Mouse (Mus musculus) heart, postnatal 36 days (tissue): Measurements from ENCODE around the gene Zfp664. TPM values are rescaled to one million over a fixed set of nuclear protein-coding genes. Genes with fewer than 3 reads are reported as not detected.

ENCODE experiments used
- total RNA-seq, 2 experiments: library from RNA; stranded (reverse); gene quantifications; 2 replicates each; pipeline ENCODE4 v1.2.3; 2021

Gene Zfp664
- total RNA-seq, 2 experiments from 2014 or later, result 39.7 to 43.4 TPM

Other genes with a start within 250 kb of the Zfp664 start
- gene Atp6v0a2, start 234.1 kb upstream of the Zfp664 start, total RNA-seq, result 10 to 100 TPM; 42.1 to 58.2 TPM
- under 1 TPM in 1 of 2 experiments, not detected in 1; 0.06 TPM for gene Dnah10, start 137.6 kb upstream of the Zfp664 start, total RNA-seq
- 1 to 10 TPM in 1 of 2 experiments, under 1 TPM in 1; 0.73 to 1.2 TPM for gene Ccdc92, start 267 bp upstream of the Zfp664 start, total RNA-seq
- gene Rflna, start 140.5 kb downstream of the Zfp664 start, total RNA-seq, result under 1 TPM in 1 of 2 experiments, not detected in 1; 0.47 TPM